Mouse (Mus musculus): ENCODE measurements around the gene Il31ra. TPM values are rescaled to one million over a fixed set of nuclear protein-coding genes. Genes with fewer than 3 reads are reported as not detected.

Gene Il31ra
- polyA plus RNA-seq, 1 experiment from 2014 or later, result 0.44 TPM

GRCm38 (mm10) chr13:112490036-112490435 lies 104.1 kb downstream of the Il31ra start:
- WGBS, result 97% methylated on average over 3 of the region's 3 CpGs
- H3K27ac ChIP-seq (ENCODE audit: low read depth, low read length), result no peak overlapping the region
- H3K4me1 ChIP-seq (ENCODE audit: control insufficient read depth, insufficient read depth, low read length), result no peaks in the 10 kb centered on the region
- H3K36me3 ChIP-seq (ENCODE audit: control insufficient read depth, insufficient read depth, low read length), result peaks cover 18% of the 10 kb centered on the region; the same call in 1 of the 2 replicates
- no peaks in the 10 kb centered on the region for H3K9me3 ChIP-seq (ENCODE audit: control insufficient read depth, low read length)
- H3K9ac ChIP-seq (replicated peaks; ENCODE audit: low read depth, low read length), result no peak overlapping the region
- H3K4me3 ChIP-seq (ENCODE audit: low read depth, low read length), result no peak overlapping the region
- ATAC-seq (ENCODE audit: low read depth), result no peak
- no peaks in the 10 kb centered on the region for H3K27me3 ChIP-seq (ENCODE audit: control insufficient read depth, insufficient read depth, low read length)
- no peak overlapping the region for H3K4me2 ChIP-seq (ENCODE audit: low read depth, low read length)

- Histone ChIP-seq H3K36me3 (ENCODE audit: control insufficient read depth, insufficient read depth, low read length) (peaks cover 20% of the 10 kb centered on the region), H3K9ac (replicated peaks; ENCODE audit: low read depth, low read length) (no peak overlapping the region), H3K27me3 (ENCODE audit: control insufficient read depth, insufficient read depth, low read length) (no peaks in the 10 kb centered on the region), H3K4me3 (ENCODE audit: low read depth, low read length) (no peak overlapping the region), H3K4me1 (ENCODE audit: control insufficient read depth, insufficient read depth, low read length) (no peaks in the 10 kb centered on the region), H3K27ac (ENCODE audit: low read depth, low read length) (no peak overlapping the region), H3K4me2 (ENCODE audit: low read depth, low read length) (no peak overlapping the region), H3K9me3 (ENCODE audit: control insufficient read depth, low read length) (no peaks in the 10 kb centered on the region)
- WGBS, result 97% methylated on average over 5 of the region's 5 CpGs
- no peak for ATAC-seq (ENCODE audit: low read depth)
Observed at GRCm38 (mm10) chr13:112486676-112487075, 107.5 kb downstream of the Il31ra start.

GRCm38 (mm10) chr13:112486236-112486635 lies 107.9 kb downstream of the Il31ra start:
- no peak overlapping the region for H3K9ac ChIP-seq (replicated peaks; ENCODE audit: low read depth, low read length)
- no peaks in the 10 kb centered on the region for H3K4me1 ChIP-seq (ENCODE audit: control insufficient read depth, insufficient read depth, low read length)
- H3K4me3 ChIP-seq (ENCODE audit: low read depth, low read length), result no peak overlapping the region
- H3K27me3 ChIP-seq (ENCODE audit: control insufficient read depth, insufficient read depth, low read length), result no peaks in the 10 kb centered on the region
- H3K36me3 ChIP-seq (ENCODE audit: control insufficient read depth, insufficient read depth, low read length), result peaks cover 20% of the 10 kb centered on the region
- no peak overlapping the region for H3K27ac ChIP-seq (ENCODE audit: low read depth, low read length)
- ATAC-seq (ENCODE audit: low read depth), result no peak
- no peak overlapping the region for H3K4me2 ChIP-seq (ENCODE audit: low read depth, low read length)
- H3K9me3 ChIP-seq (ENCODE audit: control insufficient read depth, low read length), result no peaks in the 10 kb centered on the region
- 99% methylated on average over 5 of the region's 5 CpGs for WGBS

GRCm38 (mm10) chr13:112483015-112483414 lies 111.1 kb downstream of the Il31ra start:
- H3K36me3 ChIP-seq (ENCODE audit: control insufficient read depth, insufficient read depth, low read length), result peaks cover 19% of the 10 kb centered on the region

GRCm38 (mm10) chr13:112482525-112482924 lies 111.6 kb downstream of the Il31ra start:
- no peaks in the 10 kb centered on the region for H3K9me3 ChIP-seq (ENCODE audit: control insufficient read depth, low read length)
- no peaks in the 10 kb centered on the region for H3K4me1 ChIP-seq (ENCODE audit: control insufficient read depth, insufficient read depth, low read length)
- H3K27ac ChIP-seq (ENCODE audit: low read depth, low read length), result no peak overlapping the region
- no peaks in the 10 kb centered on the region for H3K27me3 ChIP-seq (ENCODE audit: control insufficient read depth, insufficient read depth, low read length)
- WGBS, result 93% methylated on average over 5 of the region's 5 CpGs
- H3K36me3 ChIP-seq (ENCODE audit: control insufficient read depth, insufficient read depth, low read length), result peaks cover 19% of the 10 kb centered on the region
- H3K9ac ChIP-seq (replicated peaks; ENCODE audit: low read depth, low read length), result no peak overlapping the region
- no peak overlapping the region for H3K4me3 ChIP-seq (ENCODE audit: low read depth, low read length)
- no peak for ATAC-seq (ENCODE audit: low read depth)
- H3K4me2 ChIP-seq (ENCODE audit: low read depth, low read length), result no peak overlapping the region

More at GRCm38 (mm10) chr13:112483015-112483414, 111.1 kb downstream of the Il31ra start:
- no peak overlapping the region for H3K4me2 ChIP-seq (ENCODE audit: low read depth, low read length)
- H3K27me3 ChIP-seq (ENCODE audit: control insufficient read depth, insufficient read depth, low read length), result no peaks in the 10 kb centered on the region
- no peak for ATAC-seq (ENCODE audit: low read depth)
- no peak overlapping the region for H3K27ac ChIP-seq (ENCODE audit: low read depth, low read length)
- no peak overlapping the region for H3K4me3 ChIP-seq (ENCODE audit: low read depth, low read length)
- 89% methylated on average over 7 of the region's 7 CpGs for WGBS
- H3K4me1 ChIP-seq (ENCODE audit: control insufficient read depth, insufficient read depth, low read length), result no peaks in the 10 kb centered on the region
- no peak overlapping the region for H3K9ac ChIP-seq (replicated peaks; ENCODE audit: low read depth, low read length)
- H3K9me3 ChIP-seq (ENCODE audit: control insufficient read depth, low read length), result no peaks in the 10 kb centered on the region

- Histone ChIP-seq H3K4me2 (ENCODE audit: low read depth, low read length) (no peak overlapping the region), H3K36me3 (ENCODE audit: control insufficient read depth, insufficient read depth, low read length) (peaks cover 20% of the 10 kb centered on the region), H3K27me3 (ENCODE audit: control insufficient read depth, insufficient read depth, low read length) (no peaks in the 10 kb centered on the region), H3K4me3 (ENCODE audit: low read depth, low read length) (no peak overlapping the region), H3K27ac (ENCODE audit: low read depth, low read length) (no peak overlapping the region), H3K9me3 (ENCODE audit: control insufficient read depth, low read length) (no peaks in the 10 kb centered on the region), H3K4me1 (ENCODE audit: control insufficient read depth, insufficient read depth, low read length) (no peaks in the 10 kb centered on the region), H3K9ac (replicated peaks; ENCODE audit: low read depth, low read length) (no peak overlapping the region)
- 92% methylated on average over 15 of the region's 15 CpGs for WGBS
- no peak for ATAC-seq (ENCODE audit: low read depth)
Observed at GRCm38 (mm10) chr13:112479926-112480325, 114.2 kb downstream of the Il31ra start.

- Histone ChIP-seq H3K9me3 (ENCODE audit: control insufficient read depth, low read length) (no peaks in the 10 kb centered on the region), H3K36me3 (ENCODE audit: control insufficient read depth, insufficient read depth, low read length) (peaks cover 20% of the 10 kb centered on the region), H3K27me3 (ENCODE audit: control insufficient read depth, insufficient read depth, low read length) (no peaks in the 10 kb centered on the region), H3K9ac (replicated peaks; ENCODE audit: low read depth, low read length) (no peak overlapping the region), H3K4me3 (ENCODE audit: low read depth, low read length) (no peak overlapping the region), H3K4me2 (ENCODE audit: low read depth, low read length) (no peak overlapping the region), H3K4me1 (ENCODE audit: control insufficient read depth, insufficient read depth, low read length) (no peaks in the 10 kb centered on the region), H3K27ac (ENCODE audit: low read depth, low read length) (no peak overlapping the region)
- ATAC-seq (ENCODE audit: low read depth), result no peak
- 88% methylated on average over 7 of the region's 7 CpGs for WGBS
Observed at GRCm38 (mm10) chr13:112479032-112479431, 115.1 kb downstream of the Il31ra start.

GRCm38 (mm10) chr13:112473757-112474755 lies 120.1 kb downstream of the Il31ra start:
- Histone ChIP-seq H3K4me3 (ENCODE audit: low read depth, low read length) (no peak overlapping the region), H3K4me1 (ENCODE audit: control insufficient read depth, insufficient read depth, low read length) (no peaks in the 10 kb centered on the region), H3K27ac (ENCODE audit: low read depth, low read length) (no peak overlapping the region), H3K36me3 (ENCODE audit: control insufficient read depth, insufficient read depth, low read length) (0 out of 2 replicates have a peak, but pooled peaks cover 5% of the 10 kb centered on the region), H3K4me2 (ENCODE audit: low read depth, low read length) (no peak overlapping the region), H3K9me3 (ENCODE audit: control insufficient read depth, low read length) (no peaks in the 10 kb centered on the region), H3K27me3 (ENCODE audit: control insufficient read depth, insufficient read depth, low read length) (no peaks in the 10 kb centered on the region), H3K9ac (replicated peaks; ENCODE audit: low read depth, low read length) (no peak overlapping the region)
- no peak for ATAC-seq (ENCODE audit: low read depth)
- 82% methylated on average over 21 of the region's 21 CpGs for WGBS

- Histone ChIP-seq H3K9ac (replicated peaks; ENCODE audit: low read depth, low read length) (no peak overlapping the region), H3K4me2 (ENCODE audit: low read depth, low read length) (no peak overlapping the region), H3K4me1 (ENCODE audit: control insufficient read depth, insufficient read depth, low read length) (no peaks in the 10 kb centered on the region), H3K27ac (ENCODE audit: low read depth, low read length) (no peak overlapping the region), H3K36me3 (ENCODE audit: control insufficient read depth, insufficient read depth, low read length) (0 out of 2 replicates have a peak, but pooled peaks cover 5% of the 10 kb centered on the region), H3K27me3 (ENCODE audit: control insufficient read depth, insufficient read depth, low read length) (no peaks in the 10 kb centered on the region), H3K4me3 (ENCODE audit: low read depth, low read length) (no peak overlapping the region), H3K9me3 (ENCODE audit: control insufficient read depth, low read length) (no peaks in the 10 kb centered on the region)
- ATAC-seq (ENCODE audit: low read depth), result no peak
- WGBS, result 83% methylated on average over 17 of the region's 19 CpGs
Observed at GRCm38 (mm10) chr13:112472401-112473023, 121.6 kb downstream of the Il31ra start.
